Mouse (Mus musculus) midbrain, postnatal 0 days (tissue): Measurements from ENCODE around the gene Gng8. TPM values are rescaled to one million over a fixed set of nuclear protein-coding genes. Genes with fewer than 3 reads are reported as not detected.

Experiments
- ATAC-seq: fragments of 200-750 bp; cut with Nextera tagmentation; 2 replicates; pipeline ENCODE4 v1.8.0; 2017; ENCODE audit warnings: moderate number of reproducible peaks, mild to moderate bottlenecking, moderate TSS enrichment, moderate library complexity; ENCODE audit not compliant: low FRiP score
- DNase-seq: peaks from one replicate; pipeline ENCODE4 v3.0.0-alpha.2; 2015; ENCODE audit warnings: low spot score
- H3K27ac ChIP-seq: fragments of 300-500 bp; sonication (generic); 2 replicates; pipeline ENCODE4 v1.5.1; 2014; ENCODE audit warnings: low read depth, mild to moderate bottlenecking, low read length, mixed read lengths
- H3K27me3 ChIP-seq: fragments of 300-500 bp; sonication (generic); 2 replicates; pipeline ENCODE4 v1.6.1; 2014; ENCODE audit warnings: low read length, control low read depth, mixed read lengths; ENCODE audit not compliant: insufficient read depth
- H3K36me3 ChIP-seq: fragments of 300-500 bp; sonication (generic); 2 replicates; pipeline ENCODE4 v1.6.1; 2014; ENCODE audit warnings: low read length, control low read depth, mixed read lengths; ENCODE audit not compliant: insufficient read depth
- H3K4me1 ChIP-seq: fragments of 300-500 bp; sonication (generic); 2 replicates; pipeline ENCODE4 v1.6.1; 2014; ENCODE audit warnings: mild to moderate bottlenecking, control low read depth, antibody characterized with exemption, low read length, mixed read lengths; ENCODE audit not compliant: insufficient read depth
- H3K4me2 ChIP-seq: fragments of 300-500 bp; sonication (generic); 2 replicates; pipeline ENCODE4 v1.6.1; 2014; ENCODE audit warnings: low read depth, mild to moderate bottlenecking, low read length, mixed read lengths; ENCODE audit not compliant: poor library complexity, severe bottlenecking
- H3K4me3 ChIP-seq: fragments of 300-500 bp; sonication (generic); 2 replicates; pipeline ENCODE4 v1.5.1; 2014; ENCODE audit warnings: low read depth, mild to moderate bottlenecking, low read length, moderate library complexity
- H3K9ac ChIP-seq: fragments of 300-500 bp; sonication (generic); replicated peaks from 2 replicates; pipeline ENCODE4 v1.6.1; 2014; ENCODE audit warnings: mild to moderate bottlenecking, low read length, moderate library complexity, mixed read lengths; ENCODE audit not compliant: poor library complexity, severe bottlenecking
- H3K9me3 ChIP-seq: fragments of 300-500 bp; sonication (generic); 2 replicates; pipeline ENCODE4 v1.6.1; 2016; ENCODE audit warnings: low read length, control low read depth
- CTCF ChIP-seq: IDR thresholded peaks from 2 replicates; pipeline ENCODE4 v1.5.1; 2016; ENCODE audit warnings: antibody characterized with exemption, mild to moderate bottlenecking
- WGBS: fragments of 180-500 bp; shearing (Covaris S2); extraction: QIAGEN DNeasy Blood & Tissue Kit; methylation state at CpG from one replicate; pipeline ENCODE4 v1.1.7; 2014; 5-methylcytosine and 5-hydroxymethylcytosine counted together
- polyA plus RNA-seq: library from polyadenylated mRNA; unstranded; fragments of >200 nt; fragmentation: Nextera tagmentation; extraction: Ambion mirVana; gene quantifications from 2 replicates; pipeline ENCODE4 v1.2.1, GENCODE M21; 2015
- total RNA-seq: library from RNA; depleted of rRNA; stranded (reverse); fragments of >200 nt; gene quantifications from 2 replicates; pipeline ENCODE4 v1.2.3, GENCODE M21; 2014; rRNA removed

The Gng8 gene
- total RNA-seq (1.9 and 5.2 TPM in 2 replicates), polyA plus RNA-seq (12.3 and 15.9 TPM in 2 replicates)

DNA sequence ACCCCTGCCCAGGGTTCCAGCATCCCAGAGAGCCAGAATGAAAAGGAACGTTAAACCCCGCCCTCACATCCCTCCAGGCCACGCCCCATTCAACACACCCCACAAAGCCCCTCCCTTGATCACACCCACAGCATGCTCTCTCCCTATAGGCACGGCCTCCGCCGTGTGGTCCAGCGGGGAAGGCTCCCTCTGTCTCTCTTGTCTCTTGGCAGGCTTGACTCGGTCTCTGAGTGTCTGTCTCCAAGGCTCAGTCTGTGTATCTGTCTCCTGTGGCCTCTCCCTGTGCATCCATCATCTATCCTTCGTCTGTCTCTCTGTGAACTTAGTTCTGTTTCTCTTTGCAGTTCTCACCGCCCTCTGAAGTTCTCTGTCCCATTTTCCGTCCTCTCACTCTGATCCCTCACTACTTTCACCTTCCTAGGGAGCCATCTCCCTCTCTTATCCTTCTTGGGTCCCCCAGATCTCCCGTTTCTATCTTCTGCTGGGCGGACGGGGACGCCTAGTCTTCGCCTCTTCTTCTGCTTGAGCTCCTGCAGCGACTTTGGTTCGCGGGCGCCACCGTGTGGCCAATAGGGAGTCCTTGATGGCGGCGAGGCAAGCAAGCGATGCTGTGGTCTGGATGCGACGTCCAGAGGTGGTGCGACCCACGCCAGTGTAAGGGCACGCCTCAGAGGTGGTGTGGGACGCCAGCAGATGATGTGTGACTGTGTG lies at the start of gene Gng8:
Gene Gng8 (plus strand): TSS at position 146 of the 711 bp plus-strand sequence.
- WGBS = 2% methylated on average over 30 of the region's 30 CpGs
- H3K27ac ChIP-seq = no peak within 1 kb of the TSS
- H3K4me1 ChIP-seq = no peaks in the 10 kb centered on the region
- peaks cover 5% of the 10 kb centered on the region for H3K36me3 ChIP-seq
- H3K4me2 ChIP-seq = peak within 1 kb of the TSS; percentile 46
- peak within 1 kb of the TSS; percentile 6; the same call in 1 of the 2 replicates for H3K4me3 ChIP-seq
- peak; percentile 98 for TF ChIP-seq CTCF
- DNase-seq (peak; percentile 90), ATAC-seq (peak; percentile 38)
- 0 out of 2 replicates have a peak, but pooled peaks cover 8% of the 10 kb centered on the region for H3K27me3 ChIP-seq
- no peaks in the 10 kb centered on the region for H3K9me3 ChIP-seq
- H3K9ac ChIP-seq = no peak within 1 kb of the TSS

DNA sequence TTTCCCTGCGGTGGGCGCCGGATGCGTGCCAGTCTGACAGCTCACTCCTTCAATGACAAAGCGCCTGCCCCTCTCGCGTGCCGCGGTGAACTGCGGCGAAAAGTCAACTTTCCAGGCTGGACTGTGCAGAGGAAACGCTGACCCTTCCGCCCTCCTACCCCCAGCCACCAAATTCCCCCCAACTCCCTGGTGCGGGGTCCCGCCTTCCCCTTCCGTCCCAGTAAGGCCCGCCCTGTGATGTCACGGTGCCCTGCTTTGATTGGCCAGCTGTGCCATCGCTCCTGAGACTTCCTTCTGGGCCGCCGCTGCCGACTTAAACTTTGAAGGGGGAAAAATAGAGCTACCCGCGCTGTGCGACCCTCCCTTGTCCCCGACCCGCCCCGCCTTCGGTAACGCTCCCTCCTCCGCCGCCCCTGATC lies 48.9 kb upstream of the Gng8 start, which contains the start of gene Prkd2:
Gene Prkd2 (plus strand): TSS at position 258 of the 419 bp plus-strand sequence.
- Histone ChIP-seq H3K9ac (peak within 1 kb of the TSS; percentile 67), H3K4me2 (peak within 1 kb of the TSS; percentile 95), H3K9me3 (no peaks in the 10 kb centered on the region), H3K4me3 (peak within 1 kb of the TSS; percentile 56), H3K27me3 (no peaks in the 10 kb centered on the region), H3K36me3 (peaks cover 33% of the 10 kb centered on the region), H3K27ac (peak within 1 kb of the TSS; percentile 43), H3K4me1 (peaks cover 14% of the 10 kb centered on the region)
- 1% methylated on average over 29 of the region's 32 CpGs for WGBS
- no peak for TF ChIP-seq CTCF
- ATAC-seq = peak; percentile 80
- peak; percentile 90 for DNase-seq

DNA sequence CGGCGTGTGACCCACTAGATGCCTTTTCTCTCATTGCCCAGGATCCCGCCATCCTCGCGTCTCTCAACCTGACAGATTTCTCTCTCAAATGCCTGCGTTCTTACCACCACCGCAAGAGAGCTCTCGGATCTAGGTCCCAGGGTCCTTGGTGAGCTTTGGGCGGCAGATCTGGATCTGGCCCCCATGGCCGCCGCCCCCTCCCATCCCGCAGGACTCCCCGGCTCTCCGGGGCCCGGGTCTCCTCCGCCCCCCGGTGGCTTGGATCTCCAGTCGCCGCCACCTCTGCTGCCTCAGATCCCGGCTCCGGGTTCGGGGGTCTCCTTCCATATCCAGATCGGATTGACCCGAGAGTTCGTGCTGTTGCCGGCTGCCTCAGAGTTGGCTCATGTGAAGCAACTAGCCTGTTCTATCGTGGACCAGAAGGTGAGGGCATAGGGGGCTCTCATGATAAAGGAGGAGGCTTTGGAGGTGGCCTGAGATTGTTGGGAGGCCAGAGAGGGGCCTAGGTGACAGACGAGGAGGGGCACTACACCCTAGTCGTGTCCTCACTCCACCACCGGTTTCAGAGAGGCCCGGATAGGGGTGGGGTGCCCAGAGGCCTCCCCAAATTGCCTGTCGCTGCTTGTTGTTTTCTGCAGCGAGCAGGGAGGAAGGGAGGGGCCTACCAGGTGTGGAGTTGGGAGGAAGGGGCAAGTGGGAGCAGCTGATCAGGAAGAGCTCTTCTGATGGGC lies 48.0 kb upstream of the Gng8 start:
- no peaks in the 10 kb centered on the region for H3K27me3 ChIP-seq
- H3K4me3 ChIP-seq = peak overlapping the region; percentile 56
- H3K9ac ChIP-seq = peak overlapping the region; percentile 67
- peaks cover 23% of the 10 kb centered on the region for H3K36me3 ChIP-seq
- WGBS = under 1% methylated on average over 33 of the region's 33 CpGs
- no peak for TF ChIP-seq CTCF
- DNase-seq = no peak
- H3K9me3 ChIP-seq = no peaks in the 10 kb centered on the region
- peaks cover 14% of the 10 kb centered on the region for H3K4me1 ChIP-seq
- 0 out of 2 replicates have a peak overlapping the region, but pooled peaks have one; percentile 32 for H3K27ac ChIP-seq
- ATAC-seq = no peak
- H3K4me2 ChIP-seq = peak overlapping the region; percentile 95

DNA sequence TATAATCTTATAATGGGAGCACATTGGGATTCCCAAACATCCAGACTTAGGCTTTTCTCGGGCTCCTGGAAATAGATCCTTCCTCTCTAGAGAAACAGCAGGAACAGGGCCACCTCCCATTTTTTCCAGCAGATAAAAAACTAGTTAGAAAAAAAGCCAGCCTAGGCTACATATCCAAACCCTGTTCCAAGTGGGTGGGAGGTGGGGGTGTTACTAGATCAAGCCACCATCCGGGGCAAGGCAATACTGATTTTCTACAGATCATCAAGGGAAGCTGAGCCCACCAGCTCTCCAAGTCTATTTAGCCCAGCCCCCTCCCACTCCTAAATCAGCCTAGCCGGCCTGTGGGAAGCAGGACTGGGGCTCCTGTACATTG lies 46.9 kb upstream of the Gng8 start:
- H3K9ac ChIP-seq = no peak overlapping the region
- H3K27ac ChIP-seq = no peak overlapping the region

DNA sequence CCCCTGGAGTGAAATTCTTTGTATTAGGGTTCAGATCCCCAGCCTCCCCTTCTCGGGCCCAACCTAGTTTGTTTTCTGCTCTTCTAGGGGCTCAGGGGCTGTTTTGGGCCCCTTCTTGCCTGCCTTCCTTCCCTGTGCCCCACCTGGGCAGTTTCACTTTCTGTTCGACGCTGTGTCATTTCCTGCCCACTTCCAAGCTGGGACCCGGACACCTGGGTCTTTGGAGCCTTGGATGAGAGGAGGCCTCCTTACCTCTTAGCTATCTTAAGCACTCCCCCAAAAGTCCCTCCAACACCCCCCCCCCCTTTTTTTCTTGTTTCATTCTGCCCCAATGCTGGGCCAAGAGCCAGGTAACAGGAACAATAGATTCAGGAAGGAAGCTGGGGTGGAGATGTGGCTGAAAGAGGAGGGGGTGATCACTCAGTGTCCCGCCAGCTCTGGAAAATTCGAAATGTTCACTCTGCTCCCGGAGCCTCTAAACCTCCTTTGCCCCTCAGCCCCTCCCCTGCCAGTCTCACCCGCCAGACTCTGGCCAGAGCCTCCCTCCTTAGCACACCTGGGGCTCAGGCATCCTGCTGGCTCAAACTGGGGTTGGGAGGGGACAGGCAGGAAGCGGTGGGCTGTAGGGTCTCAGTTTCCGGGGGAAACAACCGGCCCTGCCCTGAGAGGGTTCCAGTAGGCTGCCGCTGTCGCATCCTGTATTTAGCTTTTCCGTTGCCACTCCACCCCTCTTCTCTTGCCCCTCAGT lies 46.3 kb upstream of the Gng8 start:
- Histone ChIP-seq H3K4me1 (peaks cover 14% of the 10 kb centered on the region), H3K27ac (peak overlapping the region; percentile 26; the same call in 1 of the 2 replicates), H3K36me3 (peaks cover 15% of the 10 kb centered on the region), H3K4me3 (no peak overlapping the region), H3K27me3 (no peaks in the 10 kb centered on the region), H3K9ac (peak overlapping the region; percentile 44; the same call in 1 of the 2 replicates), H3K9me3 (no peaks in the 10 kb centered on the region), H3K4me2 (peak overlapping the region; percentile 18; the same call in 1 of the 2 replicates)
- 39% methylated on average over 14 of the region's 14 CpGs for WGBS
- DNase-seq (no peak), ATAC-seq (no peak)
- TF ChIP-seq CTCF = no peak

More for the DNA sequence above, 46.9 kb upstream of the Gng8 start:
- WGBS = 61% methylated on average over 3 of the region's 3 CpGs
- no peaks in the 10 kb centered on the region for H3K27me3 ChIP-seq
- no peak for ATAC-seq
- H3K4me1 ChIP-seq = peaks cover 14% of the 10 kb centered on the region
- TF ChIP-seq CTCF = no peak
- H3K4me3 ChIP-seq = no peak overlapping the region
- peak overlapping the region; percentile 18; the same call in 1 of the 2 replicates for H3K4me2 ChIP-seq
- no peak for DNase-seq
- no peaks in the 10 kb centered on the region for H3K9me3 ChIP-seq
- H3K36me3 ChIP-seq = peaks cover 16% of the 10 kb centered on the region
